Mouse (Mus musculus): ENCODE data around the gene Chmp1a.

DNA sequence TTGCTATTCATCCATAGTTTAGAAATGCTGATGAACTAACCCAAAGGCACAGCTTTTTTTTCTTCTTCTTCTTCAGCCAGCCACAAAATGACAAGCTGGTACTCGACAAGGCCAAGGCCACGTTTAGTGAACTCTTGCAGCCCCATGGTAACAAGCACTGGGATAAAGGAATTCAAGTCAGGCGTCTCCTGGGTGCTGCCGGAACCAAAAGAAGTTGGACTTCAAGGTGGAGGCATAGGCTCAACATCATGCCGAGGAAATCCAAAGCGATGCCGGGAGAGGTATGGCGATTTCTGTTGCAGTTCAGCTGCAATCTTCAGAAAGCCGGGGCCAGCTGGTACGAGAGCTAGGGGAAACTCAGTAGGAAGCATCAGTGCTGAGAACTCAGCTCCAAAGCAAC lies 26.8 kb upstream of the Chmp1a start:
- TF ChIP-seq CTCF (IDR thresholded peaks at IDR 0.05; ENCODE audit: control insufficient read depth, insufficient read depth, low read length) (no peak), POLR2A (IDR thresholded peaks at IDR 0.05; ENCODE audit: borderline replicate concordance, control insufficient read depth, low read depth, low read length) (no peak)
